Mouse (Mus musculus) CH12.LX (cell line): ENCODE results near the gene Sec16a.

ENCODE experiments used
- CTCF ChIP-seq, 2 experiments: IDR thresholded peaks in 1 of 2; conservative IDR thresholded peaks in 1 of 2; 2 replicates each; pipeline ENCODE4 v1.5.1; 2011 to 2012; ENCODE audit warnings: low read depth in 2 of 2, low read length in 2 of 2, improper control_type of control experiment in 1 of 2, inconsistent platforms in 1 of 2, mild to moderate bottlenecking in 1 of 2, moderate library complexity in 1 of 2
- MAFK ChIP-seq: IDR thresholded peaks from 2 replicates; pipeline ENCODE4 v1.6.1; 2011; ENCODE audit warnings: low read length, improper control_type of control experiment; ENCODE audit not compliant: insufficient replicate concordance
- POLR2A ChIP-seq: IDR thresholded peaks from 2 replicates; pipeline ENCODE4 v1.6.1; 2011; ENCODE audit warnings: low read depth, mild to moderate bottlenecking, improper control_type of control experiment, low read length

- TF ChIP-seq MAFK (no peak), POLR2A (no peak), CTCF (conservative IDR thresholded peaks at IDR 0.05 in 1 of 2, IDR thresholded peaks at IDR 0.05 in 1 of 2; ENCODE audit: low read depth in 2 of 2, low read length in 2 of 2) (0 out of 4 replicates have a peak, but pooled peaks of 1 of the 2 experiments have one; percentile 21)
Observed at GRCm38 (mm10) chr2:26410091-26410490, 34.9 kb downstream of the Sec16a start.
